Mouse (Mus musculus) CH12.LX (cell line): ENCODE measurements around the gene Pde1a. TPM values are rescaled to one million over a fixed set of nuclear protein-coding genes. Genes with fewer than 3 reads are reported as not detected.

Experiments used
- DNase-seq: peaks from one replicate; pipeline ENCODE4 v3.0.0-alpha.2; 2013; ENCODE audit errors: extremely low read depth
- H3K27ac ChIP-seq: 2 replicates; pipeline ENCODE4 v1.5.1; 2012; ENCODE audit warnings: low read depth, mild to moderate bottlenecking, control low read depth, moderate library complexity; ENCODE audit not compliant: insufficient read depth
- H3K27me3 ChIP-seq: replicated peaks from 2 replicates; pipeline ENCODE3; 2012; ENCODE audit warnings: inconsistent platforms
- H3K36me3 ChIP-seq, 2 experiments: replicated peaks in 1 of 2; 2 replicates each; pipeline versions ENCODE3 to v1.6.1; 2012; ENCODE audit warnings: inconsistent platforms in 1 of 2, low read length in 1 of 2, mild to moderate bottlenecking in 1 of 2, mixed read lengths in 1 of 2, moderate library complexity in 1 of 2; ENCODE audit not compliant: control insufficient read depth in 1 of 2, insufficient read depth in 1 of 2
- H3K4me1 ChIP-seq, 2 experiments: 2 replicates each; pipeline ENCODE4 v1.6.1; 2012; ENCODE audit warnings: inconsistent platforms in 1 of 2, moderate library complexity in 1 of 2; ENCODE audit not compliant: insufficient read depth in 2 of 2, control insufficient read depth in 1 of 2
- H3K4me2 ChIP-seq: 2 replicates; pipeline ENCODE4 v1.6.1; 2012; ENCODE audit warnings: low read depth, mild to moderate bottlenecking, control low read depth; ENCODE audit not compliant: poor library complexity, insufficient read depth, severe bottlenecking
- H3K4me3 ChIP-seq, 3 experiments: fragments of 150-350 bp in 1 of 3; sonication (generic) in 1 of 3; replicated peaks in 1 of 3; 2 replicates each; pipeline versions ENCODE3 to v1.5.1; 2011 to 2012; ENCODE audit warnings: low read depth in 2 of 3, low read length in 2 of 3, mild to moderate bottlenecking in 2 of 3, moderate library complexity in 2 of 3, control low read depth in 1 of 3, improper control_type of control experiment in 1 of 3, inconsistent platforms in 1 of 3, mixed read lengths in 1 of 3; ENCODE audit not compliant: poor library complexity in 1 of 3
- H3K79me2 ChIP-seq: replicated peaks from 2 replicates; pipeline ENCODE4 v1.6.1; 2012; ENCODE audit warnings: mild to moderate bottlenecking, moderate library complexity; ENCODE audit not compliant: control insufficient read depth, poor library complexity, insufficient read depth, severe bottlenecking; ENCODE audit errors: extremely low read depth
- H3K9ac ChIP-seq: 2 replicates; pipeline ENCODE4 v1.6.1; 2012; ENCODE audit warnings: low read depth, mild to moderate bottlenecking, control low read depth, moderate library complexity; ENCODE audit not compliant: insufficient read depth
- H3K9me3 ChIP-seq: replicated peaks from 2 replicates; pipeline ENCODE3; 2012; ENCODE audit warnings: low read length, inconsistent platforms, mixed read lengths
- BHLHE40 ChIP-seq: IDR thresholded peaks from 2 replicates; pipeline ENCODE4 v1.6.1; 2011; ENCODE audit warnings: mild to moderate bottlenecking, low read depth, low read length, improper control_type of control experiment
- CHD1 ChIP-seq: IDR thresholded peaks from 2 replicates; pipeline ENCODE4 v1.6.1; 2012; ENCODE audit warnings: low read depth, low read length, improper control_type of control experiment, inconsistent platforms
- E2F4 ChIP-seq: IDR thresholded peaks from 2 replicates; pipeline ENCODE4 v1.6.1; 2011; ENCODE audit warnings: low read depth, low read length, improper control_type of control experiment; ENCODE audit not compliant: insufficient replicate concordance
- ELF1 ChIP-seq: IDR thresholded peaks from 2 replicates; pipeline ENCODE4 v1.6.1; 2014; ENCODE audit warnings: low read depth, mild to moderate bottlenecking, inconsistent platforms, low read length, improper control_type of control experiment
- EP300 ChIP-seq: IDR thresholded peaks from 2 replicates; pipeline ENCODE4 v1.6.1; 2011; ENCODE audit warnings: low read length, improper control_type of control experiment
- HCFC1 ChIP-seq: IDR thresholded peaks from 2 replicates; pipeline ENCODE4 v1.6.1; 2012; ENCODE audit warnings: low read depth, mild to moderate bottlenecking, inconsistent platforms, low read length, improper control_type of control experiment
- JUN ChIP-seq: IDR thresholded peaks from 2 replicates; pipeline ENCODE4 v1.6.1; 2011; ENCODE audit warnings: low read depth, mild to moderate bottlenecking, low read length, improper control_type of control experiment, moderate library complexity; ENCODE audit not compliant: insufficient read depth
- JUND ChIP-seq: conservative IDR thresholded peaks from 2 replicates; pipeline ENCODE4 v1.6.1; 2011; ENCODE audit warnings: low read depth, low read length, improper control_type of control experiment
- MAFK ChIP-seq: IDR thresholded peaks from 2 replicates; pipeline ENCODE4 v1.6.1; 2011; ENCODE audit warnings: low read length, improper control_type of control experiment; ENCODE audit not compliant: insufficient replicate concordance
- MAX ChIP-seq: IDR thresholded peaks from 2 replicates; pipeline ENCODE4 v1.6.1; 2011; ENCODE audit warnings: low read length, improper control_type of control experiment
- MAZ ChIP-seq: IDR thresholded peaks from 2 replicates; pipeline ENCODE4 v1.6.1; 2012; ENCODE audit warnings: low read depth, mild to moderate bottlenecking, inconsistent platforms, low read length, improper control_type of control experiment, moderate library complexity
- NRF1 ChIP-seq: IDR thresholded peaks from 2 replicates; pipeline ENCODE4 v1.6.1; 2014; ENCODE audit warnings: low read depth, mild to moderate bottlenecking, inconsistent platforms, low read length, improper control_type of control experiment, moderate library complexity
- POLR2A ChIP-seq: IDR thresholded peaks from 2 replicates; pipeline ENCODE4 v1.6.1; 2011; ENCODE audit warnings: low read depth, mild to moderate bottlenecking, improper control_type of control experiment, low read length
- TBP ChIP-seq: conservative IDR thresholded peaks from 2 replicates; pipeline ENCODE4 v1.6.1; 2011; ENCODE audit warnings: low read depth, low read length, improper control_type of control experiment
- USF2 ChIP-seq: conservative IDR thresholded peaks from 2 replicates; pipeline ENCODE4 v1.6.1; 2011; ENCODE audit warnings: low read depth, low read length, improper control_type of control experiment
- ZKSCAN1 ChIP-seq: IDR thresholded peaks from 2 replicates; pipeline ENCODE4 v1.6.1; 2012; ENCODE audit warnings: low read depth, inconsistent platforms, low read length, improper control_type of control experiment, borderline replicate concordance
- ZNF384 ChIP-seq: IDR thresholded peaks from 2 replicates; pipeline ENCODE4 v1.6.1; 2012; ENCODE audit warnings: low read depth, low read length, improper control_type of control experiment, inconsistent platforms
- dilution Hi-C: fragments of 300-500 bp; cut with MboI; formaldehyde crosslinking; loops from 2 replicates; pipeline ENCODE4 v1.14.3; 2020; ENCODE audit warnings: low sequenced_read_pairs; ENCODE audit not compliant: extremely low pct_unique_long_range_greater_than_20kb, extremely low pct_ligation_motif_present
- in situ Hi-C: fragments of 300-500 bp; cut with MboI; formaldehyde crosslinking; loops from 3 replicates; pipeline ENCODE4 v1.14.3; 2019; ENCODE audit warnings: low sequenced_read_pairs, low pct_ligation_motif_present, low pct_unique_long_range_greater_than_20kb, mixed read lengths
- polyA plus RNA-seq: library from polyadenylated mRNA; unstranded; fragments of >175 nt; gene quantifications from 2 replicates; pipeline ENCODE4 v1.2.1, GENCODE M21; 2012; ENCODE audit warnings: low read depth; ENCODE audit not compliant: insufficient read length
- total RNA-seq, 2 experiments: library from RNA; depleted of rRNA; stranded (reverse); fragments of 300-350 nt in 1 of 2; fragments of >200 nt in 1 of 2; gene quantifications; 2 replicates each; pipeline ENCODE4 v1.2.3; 2012 to 2014

Gene Pde1a
- total and polyA plus RNA-seq, 3 experiments, result 0.05 to 0.08 TPM; not detected in 1

DNA sequence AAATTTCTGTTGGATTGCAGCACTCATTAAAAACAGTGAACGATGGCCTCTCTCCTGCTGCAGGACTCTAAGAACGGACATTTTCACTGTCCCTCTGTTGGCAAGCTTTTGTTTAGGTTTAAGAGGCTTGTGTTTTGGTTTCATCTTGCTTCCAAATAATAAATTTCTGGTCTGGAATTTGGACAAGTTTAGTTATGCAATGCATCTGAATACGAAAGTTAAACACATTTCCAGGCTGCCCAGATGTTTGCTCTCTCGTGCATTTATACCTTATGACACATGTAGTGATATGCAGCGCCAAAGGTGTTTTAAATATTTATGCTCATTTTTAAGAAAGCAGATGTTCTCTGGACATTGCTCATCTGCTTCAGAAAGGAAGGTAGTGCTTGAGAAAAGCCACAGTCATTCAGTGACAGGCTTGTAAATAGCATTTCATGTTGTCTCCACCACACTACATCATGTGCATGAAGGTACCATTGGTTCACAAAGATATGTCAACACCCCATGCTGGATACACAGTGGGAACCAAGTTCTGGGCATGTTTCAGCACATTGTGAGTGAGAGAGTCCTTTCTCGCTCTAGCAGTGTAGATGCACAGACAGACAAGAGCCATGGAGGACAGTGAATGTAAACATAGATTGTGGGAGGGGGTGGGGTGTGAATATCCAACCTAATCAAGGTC, 171.5 kb downstream of the Pde1a start:
- H3K9ac ChIP-seq, result no peak overlapping the region
- no peak overlapping the region for H3K27ac ChIP-seq
- no peaks in the 10 kb centered on the region for H3K79me2 ChIP-seq
- H3K9me3 ChIP-seq, result no peaks in the 10 kb centered on the region
- dilution Hi-C loops, result no loop called here
- H3K27me3 ChIP-seq, result no peaks in the 10 kb centered on the region
- no peaks in the 10 kb centered on the region for H3K36me3 ChIP-seq
- in situ Hi-C loops, result no loop called here
- H3K4me3 ChIP-seq, result no peak overlapping the region
- no peaks in the 10 kb centered on the region; a peak in 1 of 4 replicates for H3K4me1 ChIP-seq
- TF ChIP-seq MAZ (no peak), ZNF384 (no peak), EP300 (no peak), ZKSCAN1 (no peak), E2F4 (no peak), JUN (no peak), MAX (no peak), USF2 (no peak), JUND (no peak), NRF1 (no peak), CHD1 (no peak), POLR2A (no peak)
- TF ChIP-seq, all 38 proteins: peak for 0
- no peak for DNase-seq
- H3K4me2 ChIP-seq, result no peak overlapping the region

GRCm38 (mm10) chr2:79945898-79946675, 183.2 kb downstream of the Pde1a start:
- Histone ChIP-seq H3K27ac (no peak overlapping the region), H3K4me1 (peaks cover 0 to 25% of the 10 kb centered on the region in 2 experiments; a peak in 2 of 4 replicates), H3K9ac (no peak overlapping the region), H3K79me2 (no peaks in the 10 kb centered on the region), H3K36me3 (no peaks in the 10 kb centered on the region), H3K4me3 (no peak overlapping the region), H3K27me3 (no peaks in the 10 kb centered on the region), H3K4me2 (no peak overlapping the region), H3K9me3 (no peaks in the 10 kb centered on the region)
- in situ Hi-C loops (no loop called here), dilution Hi-C loops (no loop called here)
- TF ChIP-seq BHLHE40 (no peak), EP300 (0 out of 2 replicates have a peak, but pooled peaks have one; percentile 21), MAFK (no peak), ELF1 (no peak), HCFC1 (no peak), TBP (no peak), ZKSCAN1 (no peak)
- DNase-seq, result peak; percentile 42
